Mouse (Mus musculus) liver, adult 2 months (tissue): ENCODE data around the gene Syngr1.

Experiments
- CTCF ChIP-seq: fragments of 200-500 bp; IDR thresholded peaks from 2 replicates; pipeline ENCODE4 v1.5.1; 2011; ENCODE audit warnings: low read depth, low read length, control low read depth
- POLR2A ChIP-seq: fragments of 200-500 bp; IDR thresholded peaks from 2 replicates; pipeline ENCODE4 v1.6.1; 2011; ENCODE audit warnings: low read length, control low read depth; ENCODE audit not compliant: insufficient read depth; ENCODE audit errors: extremely low read depth

GRCm38 (mm10) chr15:80115256-80115655 lies 24.1 kb downstream of the Syngr1 start:
- TF ChIP-seq CTCF (no peak), POLR2A (no peak)
